Mouse (Mus musculus) skeletal muscle tissue, adult 2 months (tissue): ENCODE measurements around the gene Gm11444.

ENCODE experiments used
- DNase-seq: peaks from one replicate; pipeline ENCODE4 v3.0.0-alpha.2; 2012; ENCODE audit warnings: low read depth, low spot score

Gene Gm11444

DNA sequence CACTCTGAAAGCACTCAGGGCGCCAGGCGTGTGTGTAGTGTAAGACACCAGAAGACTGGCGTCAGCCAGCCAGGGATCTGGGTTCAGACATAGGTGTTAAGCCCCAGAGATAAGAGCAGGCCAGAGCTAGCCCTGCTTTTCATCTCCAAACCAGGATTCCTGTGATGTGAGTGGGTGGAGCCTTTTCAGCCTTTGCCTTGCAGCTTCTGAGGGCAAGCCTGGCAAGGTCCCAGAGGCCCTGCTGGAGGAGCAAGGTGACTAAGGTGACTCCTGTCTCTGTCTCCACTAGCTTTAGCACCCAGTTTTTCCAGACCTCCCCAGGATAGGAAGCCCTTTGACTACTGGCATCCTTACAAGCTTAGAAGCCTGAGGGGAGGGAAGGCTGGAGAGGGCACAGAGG lies 31.7 kb downstream of the Gm11444 start:
- no peak for DNase-seq

GRCm38 (mm10) chr11:85816471-85816870 lies 33.7 kb downstream of the Gm11444 start:
- no peak for DNase-seq

- DNase-seq: no peak
These were observed 35.5 kb downstream of the Gm11444 start for GRCm38 (mm10) chr11:85814678-85815077.

- DNase-seq: no peak
These were observed 37.7 kb downstream of the Gm11444 start for GRCm38 (mm10) chr11:85812201-85812966.

DNA sequence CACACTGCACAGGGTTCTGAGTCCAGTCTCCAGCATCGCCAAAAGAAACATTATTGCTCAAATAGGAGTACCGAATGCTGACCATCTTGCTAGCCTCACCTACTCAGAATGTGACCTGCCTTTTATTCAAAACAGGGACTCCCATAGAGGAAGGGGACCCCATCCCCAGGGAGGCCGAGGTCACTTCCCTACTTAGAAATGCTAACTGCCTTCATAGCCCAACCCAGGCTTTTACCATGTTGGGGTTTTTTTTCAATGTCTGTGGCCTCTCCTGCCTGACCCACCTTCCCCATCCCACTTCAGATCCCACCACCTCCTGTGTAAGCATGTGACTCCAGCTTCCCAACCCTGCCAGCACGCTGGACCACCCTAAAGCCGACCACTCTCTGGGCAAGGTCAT lies 38.5 kb downstream of the Gm11444 start:
- no peak for DNase-seq

GRCm38 (mm10) chr11:85811229-85811628 lies 38.9 kb downstream of the Gm11444 start:
- no peak for DNase-seq

DNA sequence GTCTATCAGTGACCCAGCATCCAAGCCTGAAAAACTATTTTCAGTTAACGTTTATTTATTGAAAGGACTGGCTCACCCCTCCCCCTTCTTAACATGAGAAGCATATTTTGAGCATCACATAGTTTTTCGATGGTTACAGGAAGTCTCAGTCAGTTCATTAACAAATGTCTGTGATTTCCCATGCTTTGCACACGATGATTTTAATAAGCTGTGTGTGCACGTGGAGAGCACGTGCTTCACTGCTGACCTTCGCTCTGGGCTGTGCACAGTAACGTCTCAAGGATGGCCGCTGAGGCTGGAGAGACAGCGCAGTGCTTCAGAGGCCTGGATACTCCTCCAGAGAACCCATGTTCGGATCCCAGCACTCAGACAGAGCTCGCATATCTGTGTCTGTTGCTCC lies 42.8 kb downstream of the Gm11444 start:
- no peak for DNase-seq

DNA sequence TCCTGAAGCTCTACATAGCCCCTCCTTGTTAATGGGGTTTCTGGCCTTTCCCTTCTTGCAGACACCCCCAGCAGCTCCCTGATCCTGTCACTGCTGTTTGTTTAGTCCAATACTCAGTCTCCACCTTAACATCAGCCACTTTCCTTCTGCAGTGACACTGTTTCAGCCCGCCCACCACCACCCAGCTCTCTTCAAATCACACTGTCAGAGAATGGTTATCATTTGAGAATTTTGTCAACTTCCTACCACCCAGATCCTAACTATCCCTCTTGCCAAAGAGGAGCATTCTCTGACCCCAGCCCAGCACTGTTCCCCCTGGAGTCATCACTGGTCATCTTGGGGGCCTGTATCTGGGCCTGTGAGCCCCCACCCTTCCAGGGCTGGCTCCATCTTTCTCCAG lies 44.4 kb downstream of the Gm11444 start:
- DNase-seq: no peak

DNA sequence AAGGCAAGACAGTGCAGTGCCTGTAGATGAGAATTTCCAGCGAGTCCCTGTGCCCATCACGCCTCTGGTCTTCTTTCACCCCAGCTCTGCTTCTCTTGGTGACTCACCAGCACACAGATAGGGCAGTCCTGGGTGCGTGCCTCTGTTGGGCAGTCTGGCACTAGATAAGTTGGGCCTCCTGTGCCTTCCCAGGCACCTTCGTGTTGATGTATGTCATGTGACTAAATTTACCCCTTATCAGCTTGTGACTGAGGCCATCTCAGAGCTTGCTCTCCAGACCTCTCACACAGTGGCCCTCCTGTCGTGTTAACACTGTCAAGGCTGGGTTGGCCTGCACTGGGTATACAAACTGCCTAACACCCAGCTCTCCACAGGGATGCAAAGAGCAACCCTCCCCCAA lies 46.1 kb downstream of the Gm11444 start:
- DNase-seq: no peak

DNA sequence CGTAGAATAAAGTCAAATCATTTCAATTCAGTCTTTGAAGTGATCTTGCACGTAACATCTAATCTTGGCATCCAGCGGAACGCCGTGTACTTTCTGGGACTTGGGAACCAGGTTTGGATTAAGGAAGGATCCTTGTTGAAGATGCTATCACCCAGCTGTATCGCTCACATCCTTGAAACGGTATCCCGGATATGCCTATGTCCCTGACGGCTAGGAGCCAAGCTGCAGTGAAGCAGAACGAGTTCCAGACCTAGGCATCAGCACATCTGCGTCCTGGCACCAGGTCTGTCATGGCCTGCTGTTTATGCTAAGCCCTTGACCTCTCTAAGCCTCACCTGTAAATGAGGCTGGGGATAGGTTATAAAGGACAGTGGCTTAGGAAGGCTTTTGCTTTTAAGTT lies 49.8 kb downstream of the Gm11444 start:
- no peak for DNase-seq

DNA sequence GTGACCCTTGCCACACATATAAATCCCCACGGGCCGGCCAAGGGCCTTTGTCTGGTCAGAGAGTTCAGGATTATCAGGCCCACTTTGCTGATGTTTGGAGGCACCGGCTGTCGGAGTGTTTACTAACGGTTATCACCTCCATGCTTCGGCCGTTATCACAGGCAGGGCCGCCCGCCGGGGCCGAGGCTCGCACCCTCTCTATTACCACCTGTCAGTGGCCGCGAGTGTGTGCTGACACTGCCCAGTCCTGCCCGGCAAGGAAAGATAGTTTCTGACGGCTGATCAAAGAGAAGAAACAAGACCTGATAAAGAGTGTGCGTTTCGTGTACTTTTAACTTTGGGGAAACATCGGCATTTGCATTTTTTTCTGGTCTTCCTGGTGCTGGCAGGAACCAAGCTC lies 50.3 kb downstream of the Gm11444 start:
- DNase-seq: no peak

GRCm38 (mm10) chr11:85799456-85799855 lies 50.7 kb downstream of the Gm11444 start:
- DNase-seq: no peak
